Mouse (Mus musculus): Measurements from ENCODE around the gene Tmod2. TPM values are rescaled to one million over a fixed set of nuclear protein-coding genes. Genes with fewer than 3 reads are reported as not detected.
A peak's percentile ranks its signal among the peaks of the same experiment; 100 is the strongest.
"Not testable (repeated sequence)": the region's sequence is repeated elsewhere in the genome, so short reads cannot be mapped to it uniquely, and the experiment has no call there.

Gene Tmod2
- total RNA-seq, 1 experiment, result 6.1 TPM

DNA sequence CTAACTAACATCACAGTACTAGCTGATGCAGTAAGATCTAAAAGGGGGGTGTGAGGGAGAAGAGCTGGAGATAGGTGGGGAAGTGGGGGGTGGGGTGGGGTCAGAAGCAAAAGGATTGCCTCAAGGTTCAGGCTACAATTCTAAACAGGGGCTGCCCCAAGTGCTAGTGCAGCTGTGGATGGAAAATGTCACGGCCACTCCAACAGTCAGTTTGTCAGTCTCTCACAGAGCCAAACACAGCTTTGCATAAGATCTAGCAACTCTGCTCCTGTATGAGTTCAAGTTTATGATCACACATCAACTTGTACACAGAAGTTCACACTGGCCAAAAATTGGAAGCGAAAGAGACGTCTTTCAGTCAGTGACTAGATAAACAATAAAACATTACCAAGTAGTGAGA lies 10.3 kb upstream of the Tmod2 start:
- TF ChIP-seq HCFC1 (IDR thresholded peaks at IDR 0.05; ENCODE audit: borderline replicate concordance, insufficient read depth, low read length) (no peak), ZNF384 (IDR thresholded peaks at IDR 0.05; ENCODE audit: low read depth, low read length) (no peak), CHD2 (IDR thresholded peaks at IDR 0.05; ENCODE audit: low read depth, low read length) (no peak)
- Histone ChIP-seq H3K9me3 (ENCODE audit: control insufficient read depth, insufficient read depth, low read depth, low read length) (no peaks in the 10 kb centered on the region), H3K27ac (ENCODE audit: insufficient read depth, low read depth, low read length, poor library complexity, severe bottlenecking) (no peak overlapping the region), H3K4me3 (ENCODE audit: insufficient read depth in 1 of 2, low read depth in 1 of 2, low read length in 2 of 2, poor library complexity in 1 of 2, severe bottlenecking in 1 of 2) (no peak overlapping the region), H3K4me1 (ENCODE audit: control insufficient read depth in 2 of 2, insufficient read depth in 2 of 2, low read length in 2 of 2, poor library complexity in 1 of 2) (no peaks in the 10 kb centered on the region), H3K9ac (ENCODE audit: insufficient read depth, low read depth, low read length, poor library complexity, severe bottlenecking) (no peak overlapping the region), H3K36me3 (ENCODE audit: control insufficient read depth, insufficient read depth, low read length, poor library complexity, severe bottlenecking) (no peaks in the 10 kb centered on the region)
- in situ Hi-C loops (cut with MboI; ENCODE audit: low sequenced_read_pairs in 2 of 2, unreplicated experiment in 2 of 2), result no loop called here
- no peak for DNase-seq (ENCODE audit: low read depth, low spot score)

GRCm38 (mm10) chr9:75619761-75620160 lies 8.6 kb upstream of the Tmod2 start:
- H3K36me3 ChIP-seq (ENCODE audit: control insufficient read depth, insufficient read depth, low read length, poor library complexity, severe bottlenecking); H3K4me3 ChIP-seq (ENCODE audit: insufficient read depth in 1 of 2, low read depth in 1 of 2, low read length in 2 of 2, poor library complexity in 1 of 2, severe bottlenecking in 1 of 2); H3K4me1 ChIP-seq (ENCODE audit: control insufficient read depth in 2 of 2, insufficient read depth in 2 of 2, low read length in 2 of 2, poor library complexity in 1 of 2); H3K9me3 ChIP-seq (ENCODE audit: control insufficient read depth, insufficient read depth, low read depth, low read length); H3K9ac ChIP-seq (ENCODE audit: insufficient read depth, low read depth, low read length, poor library complexity, severe bottlenecking); in situ Hi-C loops (cut with MboI; ENCODE audit: low sequenced_read_pairs in 2 of 2, unreplicated experiment in 2 of 2); DNase-seq (ENCODE audit: low read depth, low spot score); H3K27ac ChIP-seq (ENCODE audit: insufficient read depth, low read depth, low read length, poor library complexity, severe bottlenecking): not testable (repeated sequence)

DNA sequence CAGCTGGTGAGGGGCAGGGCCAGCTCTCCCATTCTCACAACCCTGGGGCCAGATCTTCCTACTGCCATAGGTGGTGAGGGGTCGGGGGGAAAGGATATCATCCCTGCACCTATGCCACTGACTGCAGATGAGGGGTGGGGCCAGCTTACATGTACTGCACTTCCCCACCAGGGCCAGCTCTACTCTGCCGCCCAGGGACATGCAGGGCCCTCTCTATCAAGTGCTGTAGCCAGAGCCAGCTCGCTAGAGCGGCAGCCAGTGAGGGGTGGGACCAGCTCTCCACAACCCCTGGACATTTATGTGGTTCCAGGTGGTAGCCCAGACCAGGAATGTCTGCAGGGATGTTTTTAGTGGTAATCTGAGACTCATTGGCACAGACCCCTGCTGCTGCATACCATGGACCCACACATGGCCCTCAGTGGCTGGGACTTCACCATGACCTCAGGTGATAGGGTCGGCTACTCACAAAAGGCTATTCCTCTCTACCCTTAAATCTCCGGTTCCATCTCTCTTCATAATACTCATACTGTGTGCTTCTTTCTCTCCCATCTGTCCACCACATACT lies 7.8 kb upstream of the Tmod2 start:
- DNase-seq (ENCODE audit: low read depth, low spot score), result no peak
- H3K4me3 ChIP-seq (ENCODE audit: insufficient read depth in 1 of 2, low read depth in 1 of 2, low read length in 2 of 2, poor library complexity in 1 of 2, severe bottlenecking in 1 of 2), result no peak overlapping the region
- TF ChIP-seq CHD2 (IDR thresholded peaks at IDR 0.05; ENCODE audit: low read depth, low read length) (no peak), MAFK (IDR thresholded peaks at IDR 0.05; ENCODE audit: insufficient read depth, low read depth, low read length) (no peak), HCFC1 (IDR thresholded peaks at IDR 0.05; ENCODE audit: borderline replicate concordance, insufficient read depth, low read length) (no peak), ZNF384 (IDR thresholded peaks at IDR 0.05; ENCODE audit: low read depth, low read length) (no peak), ZC3H11A (IDR thresholded peaks at IDR 0.05; ENCODE audit: borderline replicate concordance, low read depth, low read length) (no peak)
- in situ Hi-C loops (cut with MboI; ENCODE audit: low sequenced_read_pairs in 2 of 2, unreplicated experiment in 2 of 2), result no loop called here
- H3K36me3 ChIP-seq (ENCODE audit: control insufficient read depth, insufficient read depth, low read length, poor library complexity, severe bottlenecking), result no peaks in the 10 kb centered on the region
- H3K4me1 ChIP-seq (ENCODE audit: control insufficient read depth in 2 of 2, insufficient read depth in 2 of 2, low read length in 2 of 2, poor library complexity in 1 of 2), result no peaks in the 10 kb centered on the region
- no peaks in the 10 kb centered on the region for H3K9me3 ChIP-seq (ENCODE audit: control insufficient read depth, insufficient read depth, low read depth, low read length)
- no peak overlapping the region for H3K27ac ChIP-seq (ENCODE audit: insufficient read depth, low read depth, low read length, poor library complexity, severe bottlenecking)
- H3K9ac ChIP-seq (ENCODE audit: insufficient read depth, low read depth, low read length, poor library complexity, severe bottlenecking), result no peak overlapping the region

DNA sequence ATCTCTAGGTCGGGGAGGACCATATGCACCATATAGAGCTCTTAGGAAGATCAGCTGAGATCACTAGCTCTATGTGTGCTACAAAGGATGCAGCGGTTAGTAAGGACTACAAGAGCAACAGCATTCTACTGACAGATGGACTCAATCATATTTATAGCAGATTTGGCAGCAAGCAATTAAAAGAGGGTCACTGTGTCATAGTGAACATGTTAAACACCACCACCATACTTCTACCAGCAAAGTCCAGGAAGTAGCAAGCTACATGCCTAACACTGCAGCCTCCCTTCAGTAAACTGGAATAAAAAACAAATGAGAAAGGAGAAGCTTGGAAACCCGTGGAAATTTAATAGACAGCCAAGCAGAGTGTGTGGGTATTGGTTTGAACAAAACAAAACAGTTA lies 5.4 kb upstream of the Tmod2 start:
- Histone ChIP-seq H3K4me3 (ENCODE audit: insufficient read depth in 1 of 2, low read depth in 1 of 2, low read length in 2 of 2, poor library complexity in 1 of 2, severe bottlenecking in 1 of 2) (no peak overlapping the region), H3K36me3 (ENCODE audit: control insufficient read depth, insufficient read depth, low read length, poor library complexity, severe bottlenecking) (no peaks in the 10 kb centered on the region), H3K4me1 (ENCODE audit: control insufficient read depth in 2 of 2, insufficient read depth in 2 of 2, low read length in 2 of 2, poor library complexity in 1 of 2) (no peaks in the 10 kb centered on the region), H3K27ac (ENCODE audit: insufficient read depth, low read depth, low read length, poor library complexity, severe bottlenecking) (no peak overlapping the region), H3K9ac (ENCODE audit: insufficient read depth, low read depth, low read length, poor library complexity, severe bottlenecking) (no peak overlapping the region), H3K9me3 (ENCODE audit: control insufficient read depth, insufficient read depth, low read depth, low read length) (no peaks in the 10 kb centered on the region)
- in situ Hi-C loops (cut with MboI; ENCODE audit: low sequenced_read_pairs in 2 of 2, unreplicated experiment in 2 of 2), result no loop called here
- no peak for DNase-seq (ENCODE audit: low read depth, low spot score)
- TF ChIP-seq CHD2 (IDR thresholded peaks at IDR 0.05; ENCODE audit: low read depth, low read length) (no peak), HCFC1 (IDR thresholded peaks at IDR 0.05; ENCODE audit: borderline replicate concordance, insufficient read depth, low read length) (no peak), ZC3H11A (IDR thresholded peaks at IDR 0.05; ENCODE audit: borderline replicate concordance, low read depth, low read length) (no peak), ZNF384 (IDR thresholded peaks at IDR 0.05; ENCODE audit: low read depth, low read length) (no peak), MAFK (IDR thresholded peaks at IDR 0.05; ENCODE audit: insufficient read depth, low read depth, low read length) (no peak)

- TF ChIP-seq MAFK (IDR thresholded peaks at IDR 0.05; ENCODE audit: insufficient read depth, low read depth, low read length), result no peak
- no peak for TF ChIP-seq ZNF384 (IDR thresholded peaks at IDR 0.05; ENCODE audit: low read depth, low read length)
- TF ChIP-seq ZC3H11A (IDR thresholded peaks at IDR 0.05; ENCODE audit: borderline replicate concordance, low read depth, low read length), result no peak
- TF ChIP-seq CHD2 (IDR thresholded peaks at IDR 0.05; ENCODE audit: low read depth, low read length), result no peak
- TF ChIP-seq HCFC1 (IDR thresholded peaks at IDR 0.05; ENCODE audit: borderline replicate concordance, insufficient read depth, low read length), result no peak
- Histone ChIP-seq H3K36me3 (ENCODE audit: control insufficient read depth, insufficient read depth, low read length, poor library complexity, severe bottlenecking) (no peaks in the 10 kb centered on the region), H3K4me3 (ENCODE audit: insufficient read depth in 1 of 2, low read depth in 1 of 2, low read length in 2 of 2, poor library complexity in 1 of 2, severe bottlenecking in 1 of 2) (peak overlapping the region in 1 of 2 experiments; percentile 91; a peak in 2 of 4 replicates), H3K4me1 (ENCODE audit: control insufficient read depth in 2 of 2, insufficient read depth in 2 of 2, low read length in 2 of 2, poor library complexity in 1 of 2) (peaks cover 0 to 1% of the 10 kb centered on the region in 2 experiments; a peak in 1 of 4 replicates), H3K27ac (ENCODE audit: insufficient read depth, low read depth, low read length, poor library complexity, severe bottlenecking) (no peak overlapping the region), H3K9me3 (ENCODE audit: control insufficient read depth, insufficient read depth, low read depth, low read length) (no peaks in the 10 kb centered on the region), H3K9ac (ENCODE audit: insufficient read depth, low read depth, low read length, poor library complexity, severe bottlenecking) (no peak overlapping the region)
- in situ Hi-C loops (cut with MboI; ENCODE audit: low sequenced_read_pairs in 2 of 2, unreplicated experiment in 2 of 2), result no loop called here
- no peak for DNase-seq (ENCODE audit: low read depth, low spot score)
Measured at GRCm38 (mm10) chr9:75609965-75610364, 1.2 kb downstream of the Tmod2 start.

All from ES-E14 (cell line).